Mouse (Mus musculus): ENCODE results near the gene Znrf1.

DNA sequence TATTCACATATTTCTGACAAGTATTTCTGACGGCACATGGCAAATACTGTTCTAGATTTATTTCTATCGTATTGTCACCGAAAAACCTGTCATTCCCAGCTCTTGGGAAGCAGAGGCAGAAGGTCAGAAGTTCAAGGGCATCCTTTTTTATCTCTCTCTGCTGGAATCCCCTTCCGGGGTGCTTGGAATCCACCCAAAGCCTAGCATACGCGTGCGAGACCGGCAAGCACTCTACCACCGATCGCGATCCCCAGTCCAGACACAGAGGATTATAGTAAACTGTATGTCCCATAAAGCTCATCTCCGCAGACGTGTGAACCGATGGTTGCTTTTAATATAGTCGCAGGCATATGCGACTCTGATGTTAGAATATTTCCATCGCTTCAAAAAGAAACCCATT, 4.3 kb upstream of the Znrf1 start:
- TF ChIP-seq CHD2 (IDR thresholded peaks at IDR 0.05; ENCODE audit: low read depth, low read length) (no peak), ZNF384 (IDR thresholded peaks at IDR 0.05; ENCODE audit: low read depth, low read length) (no peak), HCFC1 (IDR thresholded peaks at IDR 0.05; ENCODE audit: borderline replicate concordance, insufficient read depth, low read length) (no peak), ZC3H11A (IDR thresholded peaks at IDR 0.05; ENCODE audit: borderline replicate concordance, low read depth, low read length) (no peak), MAFK (IDR thresholded peaks at IDR 0.05; ENCODE audit: insufficient read depth, low read depth, low read length) (no peak)
